Mouse (Mus musculus): Measurements from ENCODE around the gene Ncf4. TPM values are rescaled to one million over a fixed set of nuclear protein-coding genes. Genes with fewer than 3 reads are reported as not detected.
"Not testable (repeated sequence)": the region's sequence is repeated elsewhere in the genome, so short reads cannot be mapped to it uniquely, and the experiment has no call there.

The Ncf4 gene
- total RNA-seq, 2 experiments from 2014 or later, result 1.7 TPM; not detected in 1

DNA sequence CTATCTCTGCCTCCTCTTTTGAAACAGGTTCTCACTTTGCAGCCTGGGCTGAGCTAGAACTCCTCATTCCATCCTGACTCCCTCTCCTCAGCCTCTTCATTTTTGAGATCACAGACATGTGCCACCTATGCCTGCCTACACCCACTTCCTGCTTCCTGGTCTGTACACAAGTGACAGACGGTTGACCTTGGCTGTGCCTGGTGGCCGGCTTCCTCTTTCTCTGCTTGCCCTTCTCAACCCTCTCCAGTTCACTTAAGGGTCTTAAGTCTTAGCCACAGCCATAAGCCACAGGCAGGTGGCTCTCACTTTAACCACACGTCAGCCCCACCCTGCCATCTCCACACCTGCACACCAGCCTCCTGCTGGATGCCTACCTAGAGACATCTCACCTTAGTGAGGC is 3.8 kb downstream of the Ncf4 start:
- no peak for DNase-seq (ENCODE audit: low spot score in 2 of 2)

DNA sequence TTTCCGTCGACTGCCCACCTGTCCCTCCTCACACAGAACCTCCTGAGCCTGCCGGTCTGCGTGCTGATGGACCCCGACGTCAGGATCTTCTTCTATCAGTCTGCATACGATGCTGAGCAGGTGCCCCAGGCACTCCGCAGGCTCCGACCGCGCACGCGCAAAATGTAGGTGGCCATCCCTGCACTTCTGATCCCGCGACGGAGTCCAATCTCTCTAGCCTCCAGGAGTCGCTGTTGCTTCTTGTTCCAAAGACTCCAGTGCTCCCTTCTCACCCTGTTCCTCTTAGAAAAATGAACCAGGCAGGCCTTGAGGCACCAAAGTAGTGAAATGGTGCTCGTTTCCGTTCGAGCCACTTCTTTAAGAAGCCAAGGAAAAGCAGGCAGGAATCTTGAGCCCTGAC is 10.2 kb downstream of the Ncf4 start:
- DNase-seq (ENCODE audit: low spot score in 2 of 2), result peak; percentile 15 to 18

DNA sequence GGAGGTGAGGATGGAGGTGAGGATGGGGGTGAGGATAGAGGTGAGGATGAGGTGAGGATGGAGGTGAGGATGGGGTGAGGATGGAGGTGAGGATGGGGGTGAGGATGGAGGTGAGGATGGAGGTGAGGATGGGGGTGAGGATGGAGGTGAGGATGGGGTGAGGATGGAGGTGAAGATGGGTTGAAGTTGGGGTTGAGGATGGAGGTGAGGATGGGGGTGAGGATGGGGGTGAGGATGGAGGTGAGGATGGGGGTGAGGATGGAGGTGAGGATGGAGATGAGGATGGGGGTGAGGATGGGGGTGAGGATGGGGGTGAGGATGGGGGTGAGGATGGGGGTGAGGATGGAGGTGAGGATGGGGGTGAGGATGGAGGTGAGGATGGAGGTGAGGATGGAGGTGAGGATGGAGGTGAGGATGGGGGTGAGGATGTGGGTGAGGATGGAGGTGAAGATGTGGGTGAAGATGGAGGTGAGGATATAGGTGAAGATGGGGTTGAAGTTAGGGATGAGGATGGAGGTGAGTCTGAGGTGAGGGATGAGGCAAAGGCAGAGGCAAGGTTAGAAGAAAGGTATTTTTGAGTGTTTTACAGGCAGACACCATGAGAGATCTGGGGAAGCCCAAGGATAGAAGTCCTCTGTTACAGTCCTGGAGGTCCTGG is 12.1 kb downstream of the Ncf4 start:
- not testable (repeated sequence) for DNase-seq (ENCODE audit: low spot score in 2 of 2)

DNA sequence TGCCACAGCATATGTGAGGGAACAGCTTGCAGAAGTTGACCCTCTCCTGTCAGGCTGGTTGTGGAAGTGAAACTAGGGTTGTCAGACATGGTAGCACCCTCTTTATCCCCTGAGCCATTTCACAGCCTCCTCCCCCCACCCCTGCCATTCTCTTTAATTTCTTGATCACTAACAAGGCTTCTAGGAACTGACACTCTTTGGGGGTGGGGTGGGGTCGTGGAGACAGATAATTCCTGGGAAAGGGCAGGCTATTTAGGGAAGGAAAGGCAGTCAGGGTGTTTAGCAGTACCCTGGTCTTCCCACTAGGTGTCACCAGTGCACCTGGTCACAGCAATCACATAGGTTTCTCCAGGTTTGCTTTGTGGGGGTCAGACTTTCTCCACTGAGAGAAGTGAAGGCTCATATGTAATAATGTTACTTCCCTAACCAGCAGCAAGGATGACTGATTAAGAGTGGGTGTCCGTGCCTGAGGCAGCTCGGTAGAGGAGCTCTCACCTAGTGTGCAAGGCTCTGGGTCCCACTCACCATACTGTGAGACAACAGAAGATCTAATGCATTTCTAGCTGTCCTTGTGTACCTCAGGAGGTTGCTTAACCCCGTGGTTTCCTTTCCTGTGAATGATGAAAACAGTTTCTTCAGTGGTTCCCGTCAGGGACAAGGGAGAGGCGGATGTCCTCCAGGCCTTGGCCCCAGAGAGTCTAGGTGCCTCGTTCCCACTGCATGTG is 12.9 kb downstream of the Ncf4 start:
- DNase-seq (ENCODE audit: low spot score in 2 of 2), result peak; percentile 68 to 73

DNA sequence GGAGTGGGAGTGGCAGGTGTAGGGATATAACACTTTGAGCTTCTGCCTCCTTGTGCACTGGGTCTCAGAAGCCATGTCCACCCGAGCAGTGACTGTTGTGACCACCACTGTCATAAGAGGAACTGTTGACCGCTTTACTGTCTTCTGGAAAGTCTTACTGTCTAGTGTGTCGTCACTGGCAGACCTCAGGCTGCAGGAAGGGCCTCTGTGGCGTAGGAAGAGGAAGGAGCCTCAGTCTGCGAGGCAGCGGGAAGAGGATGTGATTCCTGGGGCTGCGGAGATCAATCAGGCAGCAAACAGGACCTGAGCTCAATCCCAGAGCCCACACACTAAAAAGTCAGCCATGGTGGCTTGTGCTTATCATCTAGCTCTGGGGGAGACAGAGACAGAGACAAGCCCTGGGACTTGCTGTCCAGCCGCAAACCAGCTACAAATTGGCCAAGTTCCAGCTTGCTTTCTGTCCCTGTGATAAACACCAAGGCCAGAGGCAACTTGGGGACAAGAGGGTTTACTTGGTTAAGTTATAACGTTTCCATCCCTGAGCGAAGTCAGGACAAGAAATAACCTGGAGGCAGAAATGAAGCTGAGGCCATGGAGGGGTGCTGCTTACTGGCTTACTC is 13.8 kb downstream of the Ncf4 start:
- peak in 1 of 2 experiments; percentile 18 for DNase-seq (ENCODE audit: low spot score in 2 of 2)

DNA sequence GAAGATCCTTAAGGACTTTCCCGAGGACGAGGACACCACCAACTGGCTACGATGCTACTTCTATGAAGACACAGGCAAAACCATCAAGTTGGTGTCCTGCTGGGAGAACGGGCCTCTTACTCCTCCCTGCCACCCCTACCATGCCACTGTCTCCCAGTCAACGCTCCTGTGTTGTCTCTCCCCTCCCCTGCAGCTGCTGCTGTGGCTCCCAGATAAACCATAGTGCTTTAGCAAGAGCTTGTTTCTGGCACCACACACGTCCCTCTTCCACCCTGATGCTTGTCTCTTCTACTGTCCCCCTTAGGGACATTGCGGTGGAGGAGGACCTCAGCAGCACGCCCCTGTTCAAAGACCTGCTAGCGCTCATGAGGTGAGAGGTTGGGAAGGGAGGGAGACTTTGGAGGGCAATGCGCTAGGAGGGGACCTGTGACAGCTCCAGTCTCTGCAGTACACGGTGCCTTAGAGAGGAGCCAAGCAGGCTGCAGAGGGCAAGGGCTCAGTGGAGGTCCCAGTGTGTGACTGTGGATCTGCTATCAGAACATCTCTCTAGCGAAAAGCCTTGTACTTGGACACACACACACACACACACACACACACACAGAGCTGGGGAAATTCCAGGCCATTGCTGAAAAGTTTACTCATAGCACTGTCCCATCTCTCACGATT is 16.2 kb downstream of the Ncf4 start:
- no peak for DNase-seq (ENCODE audit: low spot score in 2 of 2)

DNA sequence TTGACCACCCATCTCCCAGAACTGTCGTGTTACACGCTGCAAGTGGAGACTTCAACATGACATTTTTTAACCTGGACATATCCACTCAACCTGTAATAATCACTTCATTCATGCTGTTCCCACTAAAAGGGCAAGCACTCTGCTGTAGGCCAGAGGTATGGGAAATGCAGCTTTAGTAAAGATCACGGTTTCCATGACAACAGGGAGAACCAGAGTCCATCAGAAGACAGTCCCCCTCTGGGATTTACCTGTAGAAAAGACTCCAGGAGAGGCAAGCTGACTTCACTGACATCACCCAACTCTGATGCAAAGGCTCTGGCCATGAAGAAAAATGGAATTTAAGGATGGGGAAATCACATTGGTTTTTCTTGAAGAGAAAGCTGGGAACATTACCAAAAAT is 18.7 kb downstream of the Ncf4 start:
- DNase-seq (ENCODE audit: low spot score in 2 of 2), result no peak

DNA sequence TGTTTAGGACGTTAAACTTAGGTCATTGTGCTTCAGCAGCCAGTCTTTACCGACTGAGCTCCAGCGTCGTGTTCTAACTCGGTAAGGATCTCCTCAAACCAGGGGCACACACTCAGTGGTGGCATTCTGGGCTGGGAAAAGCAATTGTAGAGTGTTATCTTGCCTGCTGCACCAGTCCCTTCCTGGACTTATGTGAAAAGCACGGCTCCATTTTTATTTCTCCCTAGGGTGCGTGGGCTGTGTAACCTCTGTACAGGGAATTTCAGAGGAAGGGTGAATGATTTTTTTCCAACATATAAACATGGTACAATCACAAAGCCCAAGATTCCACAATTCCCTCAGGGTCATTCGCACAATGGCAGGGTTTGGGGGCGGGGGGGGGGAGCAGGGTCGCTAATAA is 22.8 kb downstream of the Ncf4 start:
- no peak for DNase-seq (ENCODE audit: low spot score in 2 of 2)

DNA sequence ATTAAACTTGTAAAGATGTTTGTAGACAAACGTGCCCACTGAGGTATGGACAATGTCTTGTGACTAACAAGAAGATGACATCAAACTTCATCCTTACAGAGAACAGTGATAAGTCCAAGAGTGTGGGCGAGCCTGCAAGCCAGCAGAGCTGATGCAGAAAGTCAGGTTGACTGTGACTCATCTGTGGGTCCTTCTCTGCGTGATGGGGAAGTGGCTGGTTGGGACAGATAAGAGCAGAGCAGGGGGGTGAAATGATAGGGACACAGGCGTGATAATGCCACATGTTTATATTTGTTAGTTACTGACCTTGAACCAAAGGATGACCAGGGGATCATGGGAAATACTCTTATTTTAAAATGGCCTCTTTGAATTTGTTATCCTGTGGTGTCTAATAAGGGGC is 23.3 kb downstream of the Ncf4 start:
- no peak for DNase-seq (ENCODE audit: low spot score in 2 of 2)

DNA sequence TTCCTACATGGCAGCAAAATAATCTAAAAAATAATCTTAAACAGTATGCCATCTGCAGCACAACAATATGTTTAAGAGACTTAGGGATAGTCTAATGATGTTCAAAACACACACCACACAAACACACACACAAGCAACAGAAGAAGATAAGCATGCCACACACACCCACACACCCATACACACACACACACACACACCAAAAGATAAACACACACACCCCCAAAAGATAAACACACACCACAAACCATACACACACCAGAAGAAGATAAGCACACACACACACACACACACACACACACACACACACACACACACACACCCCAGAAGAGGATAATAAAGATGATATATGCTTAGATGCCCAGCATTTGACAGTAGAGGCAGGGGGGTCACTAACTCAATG is 26.6 kb downstream of the Ncf4 start:
- DNase-seq (ENCODE audit: low spot score in 2 of 2), result no peak

DNA sequence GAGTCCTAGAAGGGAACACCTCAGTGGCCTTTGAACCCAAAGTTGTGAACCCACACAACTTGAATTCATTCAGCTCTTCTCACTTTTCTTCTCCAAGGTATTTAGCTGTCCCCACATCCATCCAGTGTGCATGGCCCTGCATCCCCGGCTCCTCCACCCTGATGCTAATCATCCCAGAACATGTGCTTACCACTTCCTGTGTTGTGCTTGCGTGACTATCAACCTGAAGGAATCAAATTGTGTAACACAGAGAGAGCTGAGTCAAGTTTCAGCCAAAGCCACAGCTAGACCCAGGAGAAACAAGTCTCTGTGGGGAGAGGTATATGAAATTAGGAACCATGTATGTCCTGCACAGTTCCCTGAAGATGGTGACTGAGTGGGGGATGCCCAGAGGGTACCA is 33.7 kb downstream of the Ncf4 start:
- DNase-seq (ENCODE audit: low spot score in 2 of 2), result no peak

DNA sequence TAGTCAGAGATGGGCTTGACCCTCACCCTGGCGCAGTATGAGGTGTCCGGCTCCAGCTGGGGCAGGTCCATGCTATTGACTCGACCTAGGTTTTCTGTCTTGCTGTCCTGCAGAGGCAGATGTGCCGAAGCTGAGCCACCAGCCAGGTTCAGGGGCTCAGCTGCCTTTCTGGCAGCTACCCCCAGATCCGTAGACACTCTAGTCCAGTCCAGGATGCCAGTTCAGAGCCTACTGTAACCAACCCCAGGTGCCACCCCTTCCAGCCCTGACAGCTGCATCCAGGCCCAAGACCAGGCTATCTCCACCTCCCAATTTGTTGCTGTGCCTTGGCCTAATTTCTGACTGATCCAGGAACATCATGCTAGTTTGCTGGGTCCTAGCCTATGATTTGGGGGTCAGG is 43.3 kb downstream of the Ncf4 start:
- DNase-seq (ENCODE audit: low spot score in 2 of 2), result no peak

DNA sequence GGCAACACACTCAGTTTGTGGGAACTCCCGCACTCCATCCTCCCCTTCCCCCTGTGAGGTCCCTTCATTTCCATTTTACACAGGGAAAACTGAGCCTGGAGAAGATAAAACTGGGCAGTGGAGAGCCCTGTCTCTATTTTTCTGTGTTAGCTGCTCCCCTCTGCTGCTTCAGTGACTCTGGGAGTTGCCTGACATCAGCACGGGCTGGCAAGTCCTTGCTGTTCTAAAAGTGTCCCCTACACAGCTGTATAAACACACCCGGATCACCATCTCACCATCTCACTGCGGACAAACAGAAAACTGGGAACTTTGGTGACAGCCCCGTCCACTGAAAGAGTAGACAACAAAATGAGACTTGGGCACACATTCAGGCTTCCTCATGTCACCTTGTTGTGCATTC is 45.2 kb downstream of the Ncf4 start:
- DNase-seq (ENCODE audit: low spot score in 2 of 2), result not testable (repeated sequence)

DNA sequence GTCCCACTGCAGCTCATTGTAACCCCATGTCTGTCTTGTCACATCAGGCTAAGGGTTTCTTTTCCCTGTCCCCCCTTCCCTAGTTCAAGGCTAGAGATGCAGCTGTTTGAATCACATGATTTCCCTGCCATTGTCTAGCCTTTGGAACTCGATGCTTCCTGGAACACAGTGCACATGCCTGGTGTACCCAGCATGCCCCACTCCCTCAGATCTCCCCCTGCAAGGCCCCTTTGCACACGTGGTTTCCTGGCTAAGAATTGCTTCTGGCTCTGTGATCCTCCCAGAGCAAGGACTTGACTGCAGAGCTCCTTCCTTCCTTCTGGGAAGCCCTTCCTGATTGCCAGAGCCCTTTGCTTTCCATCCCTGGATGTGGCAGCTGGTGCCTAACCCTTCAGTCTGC is 48.6 kb downstream of the Ncf4 start:
- not testable (repeated sequence) for DNase-seq (ENCODE audit: low spot score in 2 of 2)

DNA sequence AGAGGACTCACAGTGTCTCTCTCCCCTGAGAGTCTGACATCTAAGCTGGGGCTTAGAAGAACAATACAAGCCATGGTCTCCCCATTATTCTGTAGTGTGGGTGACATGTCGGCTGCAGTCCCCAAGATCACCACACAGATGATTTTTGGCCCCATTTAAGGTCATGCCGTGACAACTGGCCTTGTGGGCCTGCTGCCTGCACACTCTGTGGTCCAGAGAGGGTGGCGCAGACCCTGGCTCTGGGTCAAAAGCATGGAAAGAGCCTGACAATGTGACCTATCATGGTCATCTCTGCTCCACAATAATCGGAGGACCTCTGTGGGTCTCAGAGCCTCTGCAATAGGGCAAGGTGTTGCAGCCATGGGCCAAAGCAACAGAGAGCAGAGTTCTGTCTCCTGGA is 49.1 kb downstream of the Ncf4 start:
- no peak for DNase-seq (ENCODE audit: low spot score in 2 of 2)

DNA sequence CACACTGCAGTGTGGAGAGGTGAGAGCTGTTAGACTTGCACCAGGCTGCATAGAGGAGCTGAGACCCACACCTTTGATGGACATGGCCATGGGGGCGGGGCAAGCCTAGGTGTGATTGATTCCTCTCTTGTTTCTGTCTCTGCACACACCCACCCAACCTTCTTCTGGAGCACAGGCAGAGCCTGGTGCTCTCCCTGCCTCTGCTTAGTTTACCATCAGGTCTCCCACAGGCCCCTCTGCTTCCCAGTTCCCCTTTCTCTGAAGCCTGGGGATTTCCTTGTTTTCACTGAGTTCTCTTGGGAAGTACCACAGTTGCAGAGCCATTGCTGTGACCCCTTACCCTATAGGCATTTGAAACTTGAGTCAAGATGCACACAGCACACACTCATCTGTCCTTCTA is 54.0 kb downstream of the Ncf4 start:
- DNase-seq (ENCODE audit: low spot score in 2 of 2), result no peak

DNA sequence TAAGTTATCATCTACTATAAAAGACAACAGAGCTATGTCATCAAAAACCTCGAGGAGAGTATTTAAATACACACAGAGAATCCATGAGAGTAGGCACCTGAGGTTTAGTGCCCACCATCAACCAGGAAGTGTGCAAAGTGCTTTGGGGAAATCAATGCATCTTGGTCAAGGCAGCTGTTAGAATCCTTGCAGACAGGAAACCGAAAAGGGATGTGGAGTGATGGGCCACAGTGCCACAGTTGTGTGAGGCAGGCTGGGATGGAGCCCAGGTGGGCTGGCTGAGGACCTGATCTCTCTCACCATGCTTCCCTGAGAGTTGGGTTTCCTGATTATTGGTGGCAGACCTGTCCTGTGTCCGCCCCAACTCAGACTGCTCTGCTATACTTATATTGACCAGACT is 55.0 kb downstream of the Ncf4 start:
- no peak for DNase-seq (ENCODE audit: low spot score in 2 of 2)

DNA sequence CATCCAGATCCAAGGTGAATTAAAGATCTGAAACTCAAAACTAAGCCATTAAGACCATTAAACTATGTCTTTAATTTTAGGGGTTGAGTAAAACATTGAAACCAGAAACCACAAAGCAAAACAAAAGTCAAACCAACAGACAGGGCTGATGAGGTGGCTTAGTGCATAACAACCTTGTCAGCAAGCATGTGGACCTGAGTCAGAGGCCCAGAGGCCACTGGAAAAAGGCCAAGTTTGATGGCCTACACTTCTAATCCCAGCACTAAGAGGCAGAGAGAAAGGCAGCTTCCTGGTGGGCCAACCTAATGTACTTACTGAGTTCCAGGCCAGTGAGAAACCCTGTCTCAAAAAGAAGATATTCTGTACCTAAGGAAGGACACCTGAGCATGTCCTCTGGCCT is 56.2 kb downstream of the Ncf4 start:
- DNase-seq (ENCODE audit: low spot score in 2 of 2), result no peak

DNA sequence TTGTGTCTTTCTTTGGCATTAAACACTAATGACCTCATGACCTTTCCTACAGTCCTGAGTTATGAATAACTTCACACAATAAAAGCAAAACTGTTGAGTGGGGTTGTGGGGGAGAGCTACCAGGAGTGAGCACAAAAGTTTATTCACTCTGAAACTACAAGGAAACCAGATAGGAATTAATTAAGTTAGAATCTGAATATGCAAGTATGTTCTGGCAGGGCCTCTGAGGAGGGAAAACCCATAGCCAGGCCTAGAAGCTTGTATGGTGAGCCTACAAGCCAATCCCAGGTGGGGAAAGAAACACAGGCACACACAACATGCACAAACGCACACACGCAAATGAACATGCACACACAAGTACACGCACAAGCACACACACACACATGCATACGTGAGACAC is 58.1 kb downstream of the Ncf4 start:
- no peak for DNase-seq (ENCODE audit: low spot score in 2 of 2)

DNA sequence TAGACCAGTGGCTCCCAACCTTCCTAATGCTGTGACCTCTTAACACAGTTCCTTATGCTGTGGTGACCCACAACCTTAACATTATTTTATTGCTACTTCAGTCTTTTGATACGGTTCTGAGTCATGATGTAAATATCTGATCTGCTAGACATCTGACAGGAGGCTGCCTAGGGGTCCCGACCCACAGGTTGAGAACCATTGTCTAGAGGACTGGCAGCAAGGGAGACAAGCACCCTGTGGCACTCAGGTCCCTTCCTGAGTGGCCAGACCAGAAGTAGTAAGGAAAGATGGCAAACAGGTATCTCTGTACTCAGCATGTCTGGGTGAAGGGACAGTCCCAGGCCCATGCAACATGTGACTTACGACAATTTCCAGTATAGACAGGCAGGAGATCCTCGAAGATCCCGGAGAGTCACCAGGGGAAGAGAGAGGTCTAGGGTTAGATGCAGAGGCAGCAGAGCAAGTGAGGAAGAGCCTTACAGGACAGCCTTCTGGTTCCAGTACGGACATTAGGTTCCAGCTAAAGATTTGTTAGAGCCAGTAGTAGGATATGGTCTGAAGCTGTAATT is 59.1 kb downstream of the Ncf4 start:
- DNase-seq (ENCODE audit: low spot score in 2 of 2), result no peak

DNA sequence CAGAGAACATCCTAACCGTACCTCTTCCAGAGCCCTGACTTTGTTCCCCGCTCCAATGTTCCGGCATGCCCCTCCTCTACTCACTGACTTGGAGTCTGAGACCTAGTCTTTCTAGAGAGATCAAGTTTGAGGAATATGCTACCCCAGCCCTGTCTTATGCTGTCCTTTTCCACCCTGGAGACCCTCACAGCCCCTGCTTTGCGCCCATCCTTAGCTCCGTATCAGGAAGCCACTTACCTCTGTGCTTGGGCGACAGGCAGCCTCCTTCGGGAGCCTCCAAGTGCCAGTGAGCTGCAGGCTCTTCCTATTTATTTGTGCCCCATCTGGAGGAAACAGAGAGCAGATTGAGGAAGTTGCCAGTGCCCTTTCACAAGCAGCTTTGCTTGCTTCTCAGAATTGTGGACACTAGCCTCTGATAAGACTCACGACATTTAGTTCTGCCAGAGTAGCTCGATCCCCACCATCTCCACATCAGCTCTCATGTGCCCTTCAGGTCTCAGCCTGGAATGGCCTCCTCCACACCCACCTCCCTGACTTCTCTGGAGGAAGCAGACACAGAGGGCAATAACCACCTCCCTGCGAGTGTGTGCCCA is 60.8 kb downstream of the Ncf4 start, which contains the start of gene Csf2rb2:
Gene Csf2rb2 (minus strand): TSS at position 381 of the 593 bp plus-strand sequence.
- DNase-seq (ENCODE audit: low spot score in 2 of 2), result peak in 1 of 2 experiments; percentile 9
